In the genomic region with DNA sequence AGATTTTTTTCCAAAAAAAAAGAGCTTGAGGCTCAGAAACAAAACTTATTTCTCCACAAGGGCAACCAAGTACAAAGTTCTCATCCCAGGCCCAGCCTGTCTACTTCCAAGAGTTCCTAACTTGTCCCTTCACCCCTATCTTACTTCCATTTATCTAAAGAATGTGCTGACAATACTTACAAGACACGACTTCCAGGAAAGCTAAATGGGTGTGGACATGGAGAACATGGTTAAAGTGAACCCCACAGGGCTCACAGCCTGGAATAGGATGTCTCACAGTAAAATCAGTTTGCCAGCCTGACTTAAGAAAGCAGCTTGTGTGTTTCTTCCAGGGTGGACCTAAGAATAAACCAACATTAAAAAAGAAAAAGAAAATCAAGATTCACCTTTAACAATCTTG, we compare ENCODE assay signal across 14 mouse cellular contexts. TPM values are rescaled to one million over a fixed set of nuclear protein-coding genes. Genes with fewer than 3 reads are reported as not detected.
DNase-seq lines count a peak whose midpoint lies in the region; ATAC-seq and TF ChIP-seq lines count a peak whose summit lies in the region.
"Had no signal": no experiment of that assay in that cellular context is flagged by ENCODE, and none has a peak within 500 bp of the region (broad histone marks: within the 10 kb centered on the region; RNA-seq: fewer than 3 reads in every experiment).

No protein-coding gene starts in this region.

- 51% methylated on average over 1 of the region's 1 CpGs for WGBS in kidney, adult 2 months
- 96% methylated on average over 1 of the region's 1 CpGs for whole genome bisulfite sequencing in forebrain, embryonic 14.5 days

- no peak overlapping the region for H3K27ac ChIP-seq in kidney, adult 2 months (ENCODE audit: insufficient read depth, low read depth, low read length)
- no peak overlapping the region for H3K27ac ChIP-seq in forebrain, embryonic 14.5 days (ENCODE audit: low read depth, low read length)
- H3K27ac ChIP-seq: forebrain, embryonic 10.5 days; forebrain, embryonic 13.5 days; heart, embryonic 15.5 days; hindbrain, embryonic 10.5 days; hindbrain, embryonic 13.5 days; intestine, embryonic 15.5 days had no signal

- H3K9me3 ChIP-seq in forebrain, embryonic 14.5 days (replicated peaks; ENCODE audit: control insufficient read depth, low read length) = no peaks in the 10 kb centered on the region
- H3K9me3 ChIP-seq: forebrain, embryonic 10.5 days; forebrain, embryonic 13.5 days; heart, embryonic 12.5 days; heart, embryonic 15.5 days; hindbrain, embryonic 10.5 days; hindbrain, embryonic 13.5 days; intestine, embryonic 15.5 days had no signal

- H3K4me2 ChIP-seq in forebrain, embryonic 14.5 days (ENCODE audit: low read length) = no peak overlapping the region
- H3K4me2 ChIP-seq: forebrain, embryonic 13.5 days; heart, embryonic 12.5 days; hindbrain, embryonic 13.5 days had no signal

- no peak overlapping the region for H3K4me3 ChIP-seq in kidney, adult 2 months (ENCODE audit: insufficient read depth, low read depth, low read length)
- no peak overlapping the region for H3K4me3 ChIP-seq in forebrain, embryonic 14.5 days (ENCODE audit: low read depth, low read length)
- H3K4me3 ChIP-seq: forebrain, embryonic 10.5 days; forebrain, embryonic 13.5 days; heart, embryonic 12.5 days; heart, embryonic 15.5 days; hindbrain, embryonic 10.5 days; hindbrain, embryonic 13.5 days; intestine, embryonic 15.5 days had no signal

- no peak overlapping the region for H3K9ac ChIP-seq in forebrain, embryonic 14.5 days (ENCODE audit: low read length)
- H3K9ac ChIP-seq: forebrain, embryonic 13.5 days; heart, embryonic 12.5 days; heart, embryonic 15.5 days; hindbrain, embryonic 13.5 days; intestine, embryonic 15.5 days had no signal

- H3K36me3 ChIP-seq in kidney, adult 2 months (ENCODE audit: control insufficient read depth, insufficient read depth, low read length) = no peaks in the 10 kb centered on the region
- H3K36me3 ChIP-seq in forebrain, embryonic 14.5 days (ENCODE audit: control insufficient read depth, insufficient read depth, low read length) = no peaks in the 10 kb centered on the region
- H3K36me3 ChIP-seq: forebrain, embryonic 10.5 days; heart, embryonic 12.5 days; heart, embryonic 15.5 days; hindbrain, embryonic 10.5 days; hindbrain, embryonic 13.5 days; intestine, embryonic 15.5 days had no signal

- no peaks in the 10 kb centered on the region for H3K4me1 ChIP-seq in kidney, adult 2 months (ENCODE audit: control insufficient read depth, insufficient read depth, low read length)
- H3K4me1 ChIP-seq in forebrain, embryonic 14.5 days (ENCODE audit: control insufficient read depth, insufficient read depth, low read length) = no peaks in the 10 kb centered on the region
- H3K4me1 ChIP-seq: forebrain, embryonic 13.5 days; heart, embryonic 12.5 days; heart, embryonic 15.5 days; hindbrain, embryonic 13.5 days; intestine, embryonic 15.5 days had no signal

- no peak for TF ChIP-seq POLR2A in kidney, adult 2 months (IDR thresholded peaks at IDR 0.05; ENCODE audit: low read depth, low read length)

- no peak for ATAC-seq in forebrain, embryonic 14.5 days

- no peaks in the 10 kb centered on the region for H3K27me3 ChIP-seq in kidney, adult 2 months (replicated peaks; ENCODE audit: control insufficient read depth, insufficient read depth, low read length)
- H3K27me3 ChIP-seq in forebrain, embryonic 14.5 days (replicated peaks; ENCODE audit: control insufficient read depth, insufficient read depth, low read length) = no peaks in the 10 kb centered on the region
- H3K27me3 ChIP-seq: forebrain, embryonic 13.5 days; heart, embryonic 12.5 days; heart, embryonic 15.5 days; hindbrain, embryonic 13.5 days; intestine, embryonic 15.5 days had no signal

- TF ChIP-seq CTCF in kidney, adult 2 months (conservative IDR thresholded peaks at IDR 0.05; ENCODE audit: insufficient read depth, insufficient read length, low read depth, low read length) = no peak

- peak; percentile 55 for DNase-seq in kidney, adult 2 months
- no peak for DNase-seq in kidney, adult 9 months
- DNase-seq in 416B (ENCODE audit: low read depth) (peak; percentile 43), R1 (ENCODE audit: low read depth, low spot score) (peak; percentile 32)
- DNase-seq in forebrain, embryonic 14.5 days (ENCODE audit: low spot score) = no peak
- DNase-seq in heart, adult 9 months (ENCODE audit: low spot score in 2 of 2) = no peak

RNA-seq across cellular contexts. Expression of a gene that starts 7.2 kb away (rescaled TPM):
- polyA plus RNA-seq in kidney, adult 2 months (2012; rRNA removed) = 359 and 491 TPM in 2 replicates
- polyA plus RNA-seq in forebrain, embryonic 14.5 days (2014; fragmentation: Nextera tagmentation; extraction: Ambion mirVana) = 1.1 and 1.5 TPM in 2 replicates
- polyA plus RNA-seq: CD4-positive, CD25-positive, alpha-beta regulatory T cell, adult 4 months had no signal

RNA-seq across cellular contexts. Expression of a gene that starts 15.5 kb away (rescaled TPM):
- 1,535 and 1,611 TPM in 2 replicates for polyA plus RNA-seq in kidney, adult 2 months (2012; rRNA removed)
- 22.1 and 25.5 TPM in 2 replicates for polyA plus RNA-seq in forebrain, embryonic 14.5 days (2014; fragmentation: Nextera tagmentation; extraction: Ambion mirVana)

Comparison
In these comparisons a context has a peak if more than half of its experiments do, and no peak if none do; other contexts are left out.
1. DNase-seq: peak in kidney, adult 2 months (single experiment), 416B (single experiment) and R1 (single experiment); none in kidney, adult 9 months (single experiment), forebrain, embryonic 14.5 days (single experiment) and heart, adult 9 months (0 of 2).
2. RNA of a gene that starts 7.2 kb away (polyA plus RNA-seq): 359 to 491 TPM in kidney, adult 2 months; 1.1 to 1.5 TPM in forebrain, embryonic 14.5 days; every median in the first group is over 100 times any median in the second.
3. RNA of a gene that starts 15.5 kb away (polyA plus RNA-seq): 1,535 to 1,611 TPM in kidney, adult 2 months; 22.1 to 25.5 TPM in forebrain, embryonic 14.5 days; every median in the first group is over 10 times any median in the second.